Mouse (Mus musculus) neural tube, embryonic 10.5 days (tissue): Measurements from ENCODE around the gene Lcn2.

ENCODE experiments used
- DNase-seq: peaks from one replicate; pipeline ENCODE4 v3.0.0-alpha.2; 2017; ENCODE audit warnings: low spot score; ENCODE audit errors: extremely low spot score

Lcn2 gene

DNA sequence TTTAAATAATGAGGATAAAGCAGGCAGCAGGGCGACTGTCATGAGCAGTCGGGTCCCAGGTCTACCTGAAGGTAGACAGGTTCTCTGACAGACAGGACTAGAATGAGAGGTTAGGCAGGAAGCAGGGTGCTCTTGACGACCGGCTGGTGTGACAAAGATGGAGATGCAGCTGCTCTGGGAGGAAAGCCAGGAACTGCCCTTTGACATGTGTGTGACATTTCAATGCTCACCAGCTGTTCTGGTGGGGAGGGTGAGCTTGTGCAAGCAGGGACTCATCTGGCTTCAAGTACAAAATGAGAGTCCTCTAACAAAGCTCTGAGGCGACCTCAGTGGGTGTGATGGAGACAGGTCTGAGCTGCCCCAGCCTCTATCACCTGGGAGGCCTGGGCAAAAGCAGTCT, 25.9 kb upstream of the Lcn2 start:
- no peak for DNase-seq

DNA sequence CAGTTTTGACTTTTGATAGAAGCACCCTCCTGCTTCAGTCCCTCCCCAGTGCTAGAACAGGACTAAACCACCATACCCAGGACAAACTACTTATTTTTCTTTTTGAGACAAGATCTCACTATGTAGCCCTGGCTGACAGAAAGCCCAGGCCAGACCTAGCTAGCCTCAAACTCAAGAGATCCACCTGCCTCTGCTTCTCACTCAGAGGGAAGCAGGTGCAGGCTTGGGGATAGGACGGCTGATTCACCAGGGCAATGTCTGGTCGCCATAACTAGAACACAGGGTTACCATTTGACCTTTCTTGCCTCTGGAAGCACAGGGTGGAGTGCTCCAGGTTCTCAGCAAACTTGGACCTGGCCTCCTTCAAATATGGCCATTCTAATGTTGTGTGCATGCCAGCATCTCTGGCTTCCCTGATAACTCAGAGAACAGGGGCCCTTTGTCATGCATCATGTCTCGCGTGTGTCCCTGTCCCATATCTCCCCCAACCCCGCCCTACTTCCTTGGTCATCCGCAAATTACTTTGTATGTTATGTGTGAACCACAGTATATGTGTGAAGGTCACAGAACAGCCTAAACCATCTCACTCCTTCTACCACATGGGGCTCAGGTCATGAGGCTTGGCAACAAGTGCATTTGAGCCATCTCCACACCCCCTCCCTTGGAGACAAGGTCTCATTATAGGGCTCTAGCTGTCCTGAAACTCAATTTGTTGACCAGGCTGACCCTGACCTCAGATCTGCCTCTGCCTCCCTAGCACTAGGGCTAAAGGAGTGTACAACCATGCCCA, 24.9 kb upstream of the Lcn2 start:
- no peak for DNase-seq

DNA sequence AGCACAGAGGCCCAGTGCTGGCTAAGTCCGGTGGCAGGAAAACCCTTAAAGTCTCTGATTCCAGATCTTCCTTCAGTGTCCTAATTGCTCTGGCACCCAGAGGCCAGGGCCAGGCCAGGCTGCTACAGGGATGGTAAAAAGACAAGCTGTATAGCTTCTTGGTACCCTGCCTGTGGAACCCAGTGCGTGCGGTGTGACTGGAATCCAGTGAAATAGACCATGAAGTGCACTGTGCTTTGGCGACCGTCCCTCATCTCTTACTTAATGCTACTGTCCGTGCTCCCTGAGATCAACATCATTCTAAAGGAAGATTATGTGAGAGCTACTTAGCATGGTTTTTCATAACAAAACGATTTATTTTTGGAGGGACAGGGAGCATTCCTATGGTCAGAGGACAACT, 23.4 kb upstream of the Lcn2 start:
- no peak for DNase-seq

DNA sequence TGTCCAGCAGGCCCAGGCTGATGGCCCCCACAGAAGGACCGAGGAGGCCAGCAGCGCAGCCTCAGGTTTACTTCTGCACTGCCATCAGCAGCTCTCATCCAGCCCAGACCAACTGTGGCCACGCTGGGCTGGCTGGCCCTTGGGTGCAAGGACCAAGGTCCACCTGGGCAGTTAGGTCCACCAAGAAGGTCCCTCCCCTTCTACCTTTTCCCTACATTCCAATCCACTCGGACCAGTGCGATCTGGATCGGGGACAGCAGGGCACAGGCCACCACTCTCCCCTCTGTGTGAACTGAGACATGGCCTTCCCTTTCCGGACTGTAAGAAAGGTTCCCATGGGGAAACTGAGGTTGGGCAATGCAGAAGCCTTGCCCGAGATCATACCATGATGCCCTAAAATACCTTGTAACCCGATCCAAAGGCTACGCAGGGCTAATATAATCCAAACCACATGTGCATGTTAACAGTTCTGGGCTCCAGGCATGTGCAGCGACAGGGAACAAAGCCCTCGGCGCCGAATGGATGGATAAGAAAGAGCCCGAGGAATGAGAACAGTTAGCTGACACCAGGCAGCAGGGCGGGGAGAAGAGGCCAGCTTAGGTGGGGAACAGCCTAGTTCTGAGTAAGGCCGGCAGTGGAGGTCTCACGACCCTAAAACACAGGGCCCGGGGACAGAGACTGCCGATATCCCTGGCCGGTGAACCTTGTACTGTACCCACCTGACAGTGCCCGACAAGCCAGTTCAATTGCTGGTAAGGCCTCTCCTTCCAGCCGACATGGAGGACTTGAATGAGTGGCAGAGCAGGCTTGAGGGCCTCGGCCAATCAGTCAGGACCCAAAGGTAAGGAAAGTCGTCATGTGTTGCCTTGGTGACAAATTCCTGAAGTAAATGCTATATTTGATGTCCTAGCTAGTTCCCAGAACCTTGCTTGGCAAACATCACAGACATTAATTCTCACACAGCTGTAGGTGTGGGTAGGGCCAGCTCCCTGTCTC, 20.7 kb upstream of the Lcn2 start:
- peak; percentile 44 for DNase-seq

DNA sequence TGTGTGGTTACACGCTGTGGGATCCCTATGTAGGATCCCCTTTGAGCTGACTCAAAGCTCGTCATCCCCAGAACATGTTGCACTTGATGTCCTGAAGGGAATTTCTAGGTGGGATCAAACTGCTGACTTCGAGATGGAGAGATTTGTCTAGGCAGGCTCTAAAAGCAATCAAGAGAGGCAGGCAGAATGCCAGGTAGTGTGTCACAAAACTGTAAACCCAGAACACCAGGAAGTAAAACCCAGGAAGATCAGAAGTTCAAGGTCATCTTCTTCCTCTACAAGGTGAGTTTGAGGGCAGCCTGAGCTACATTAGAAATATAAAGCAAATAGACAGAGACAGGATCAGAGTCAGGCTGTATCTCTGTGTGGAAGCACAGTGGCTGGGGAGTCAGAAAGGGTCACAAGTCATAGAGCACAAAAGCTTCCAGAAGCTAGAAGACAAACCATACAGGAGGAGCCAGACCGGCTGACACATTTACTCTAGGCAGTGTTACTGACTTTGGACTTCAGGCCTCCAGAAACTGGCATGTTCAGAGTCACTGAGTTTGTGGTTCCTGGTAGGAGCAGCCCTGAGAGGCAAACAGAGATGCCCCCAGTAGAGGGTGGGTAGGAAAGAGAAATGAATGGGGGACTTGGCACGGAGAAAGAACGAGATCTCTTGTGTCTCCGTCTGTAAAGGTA, 19.2 kb upstream of the Lcn2 start:
- no peak for DNase-seq

DNA sequence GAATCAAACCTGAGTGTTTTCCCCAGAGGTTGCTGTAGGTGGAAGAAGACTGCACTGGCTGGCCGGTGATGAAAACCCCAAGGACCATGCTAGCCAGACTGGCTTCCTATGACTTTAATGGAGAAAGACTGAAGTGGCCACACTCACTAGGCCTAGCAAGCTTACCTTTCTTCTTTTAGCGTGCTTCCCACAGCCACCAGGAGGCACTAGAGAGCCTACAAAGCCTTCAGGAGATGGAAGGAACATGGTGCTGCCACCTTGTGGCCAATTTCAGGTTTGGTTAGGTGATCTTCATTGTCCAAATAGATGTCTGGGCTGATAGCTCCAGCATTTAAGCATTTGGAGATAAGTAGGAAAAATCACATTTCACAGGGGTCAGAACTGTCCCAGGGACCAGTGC, 16.6 kb upstream of the Lcn2 start:
- peak; percentile 95 for DNase-seq

DNA sequence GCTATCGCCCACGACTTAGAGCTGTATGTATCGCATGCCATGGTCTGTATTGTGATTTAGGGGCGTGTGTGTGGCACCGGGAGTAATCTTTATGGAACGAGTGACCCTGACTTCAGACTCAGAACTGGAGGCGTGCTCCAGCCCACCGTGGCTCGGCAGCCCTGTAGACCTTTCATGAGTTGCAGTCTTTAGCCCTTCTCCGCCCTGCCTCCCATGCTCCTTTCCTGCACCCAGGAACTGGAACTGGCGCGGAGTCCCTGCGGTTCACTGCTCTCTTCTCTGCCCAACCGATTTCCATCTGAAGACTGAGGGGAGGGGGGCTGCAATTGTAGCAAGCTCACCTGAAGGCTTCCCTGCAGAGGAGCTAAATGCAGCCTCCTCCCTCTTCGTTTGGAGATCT, 8.6 kb upstream of the Lcn2 start:
- DNase-seq, result no peak

DNA sequence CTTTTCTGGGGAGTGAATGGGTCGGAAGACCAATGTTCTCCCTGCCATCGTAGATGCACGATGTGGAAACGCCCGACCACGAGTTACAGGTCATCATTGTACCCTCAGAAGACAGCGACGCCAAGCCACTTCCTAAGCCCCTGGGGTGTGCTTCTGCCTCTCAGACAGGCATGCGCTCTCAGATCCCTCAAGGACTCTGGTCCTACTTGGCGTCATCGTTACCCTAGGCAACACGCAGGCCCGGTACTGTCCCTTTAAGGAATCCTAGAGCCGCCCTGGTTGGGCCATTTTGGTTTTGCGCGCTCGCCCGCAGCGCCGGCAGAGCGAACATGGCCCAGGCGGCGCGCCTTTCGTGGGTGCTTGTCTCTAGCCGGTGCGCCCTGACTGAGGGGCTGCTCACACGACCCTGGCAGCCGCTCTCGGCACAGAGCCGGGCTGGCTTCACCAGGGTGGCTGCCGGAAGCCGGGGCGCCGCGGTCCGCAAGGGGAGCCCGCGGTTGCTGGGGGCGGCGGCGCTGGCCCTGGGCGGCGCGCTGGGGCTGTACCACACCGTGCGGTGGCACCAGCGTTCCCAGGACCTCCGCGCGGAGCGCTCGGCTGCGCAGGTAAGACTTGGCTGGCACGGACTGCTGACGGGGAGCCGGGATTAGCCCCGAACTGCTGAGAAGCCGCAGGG, 8.0 kb upstream of the Lcn2 start:
- DNase-seq, result peak; percentile 86

DNA sequence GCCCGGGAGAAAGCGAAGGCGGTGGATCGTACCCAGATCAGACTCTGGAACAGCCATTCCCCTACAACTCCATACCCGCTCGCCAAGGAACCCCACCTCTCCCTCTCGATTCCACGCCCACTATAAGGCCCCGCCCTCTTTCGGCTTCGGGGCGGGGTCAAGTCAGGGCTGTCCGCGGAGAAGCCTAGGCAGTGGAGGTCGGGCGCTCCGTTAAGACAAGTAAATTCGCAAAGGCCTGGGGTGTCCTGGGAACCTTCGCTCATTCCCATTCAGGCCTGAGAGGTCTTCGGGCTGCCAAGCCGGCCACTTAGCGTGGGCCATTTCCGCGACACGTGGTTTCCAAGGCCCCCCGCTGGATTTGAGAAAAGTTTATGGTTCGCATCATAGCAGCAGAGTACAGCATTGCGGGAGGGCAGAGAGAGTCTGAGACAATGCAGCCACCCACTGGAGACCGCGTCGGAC, 7.5 kb upstream of the Lcn2 start, which contains the start of gene Ptges2:
Gene Ptges2, plus strand, starts transcription at position 413 of the 462 bp plus-strand sequence.
- peak; percentile 92 for DNase-seq

DNA sequence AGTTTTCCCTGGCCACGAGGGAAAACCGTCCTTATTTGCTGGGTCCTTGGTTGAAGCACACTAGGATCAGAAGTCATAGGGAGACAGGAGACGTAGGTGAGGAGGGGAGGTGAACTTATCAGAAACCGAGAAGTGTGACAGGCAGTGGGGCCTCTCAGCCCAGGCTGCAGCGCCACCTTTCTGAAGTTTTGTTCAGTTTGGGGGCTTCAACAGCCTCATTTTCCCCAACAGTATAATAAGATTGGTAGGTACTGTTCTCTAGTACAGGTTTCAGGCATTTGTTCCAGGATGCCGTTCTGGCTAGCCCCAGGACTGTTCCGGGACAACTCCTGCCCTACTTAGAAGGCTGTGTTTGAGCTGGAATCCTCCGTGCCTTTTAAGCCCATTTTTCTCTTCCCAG, 6.9 kb upstream of the Lcn2 start:
- no peak for DNase-seq

DNA sequence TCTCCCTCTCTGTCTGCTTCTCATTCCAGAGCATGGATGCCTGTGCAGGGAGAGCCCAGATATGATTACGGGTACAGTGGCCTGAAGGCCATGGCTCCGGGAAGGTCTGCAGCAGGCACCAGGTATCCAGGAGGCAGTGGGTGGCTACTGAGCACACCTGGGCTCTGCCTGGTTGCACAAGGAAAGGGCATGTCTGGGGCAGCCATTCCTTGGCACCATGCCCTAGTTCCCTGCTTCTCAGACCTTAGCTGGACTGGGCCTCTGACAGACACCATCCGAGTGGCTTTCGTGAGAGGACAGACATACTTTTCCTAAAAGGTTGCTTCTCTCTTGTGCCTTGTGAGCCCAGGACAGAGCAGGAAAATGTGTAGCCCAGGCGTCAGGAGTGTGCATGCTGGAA, 4.0 kb upstream of the Lcn2 start:
- no peak for DNase-seq

DNA sequence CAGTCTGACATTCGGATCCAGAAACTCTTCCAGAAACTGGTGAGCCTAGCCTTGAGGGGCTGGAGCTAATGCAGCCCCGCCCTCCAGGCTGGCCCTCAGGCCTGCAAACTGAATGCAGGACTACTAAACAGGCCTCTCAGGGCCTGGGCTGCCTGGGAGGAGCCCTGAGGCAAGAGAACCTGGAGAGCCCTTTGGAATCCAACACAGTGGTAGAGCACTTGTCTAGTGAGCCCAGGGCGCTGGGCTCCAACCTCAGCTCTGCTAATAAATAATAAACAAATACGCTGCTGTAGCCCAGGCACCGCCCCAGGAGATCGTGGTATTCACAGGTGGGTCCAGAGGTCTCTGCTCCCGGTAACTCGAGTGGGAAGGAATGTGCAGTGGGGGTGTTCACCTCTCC, 2.8 kb upstream of the Lcn2 start:
- no peak for DNase-seq

DNA sequence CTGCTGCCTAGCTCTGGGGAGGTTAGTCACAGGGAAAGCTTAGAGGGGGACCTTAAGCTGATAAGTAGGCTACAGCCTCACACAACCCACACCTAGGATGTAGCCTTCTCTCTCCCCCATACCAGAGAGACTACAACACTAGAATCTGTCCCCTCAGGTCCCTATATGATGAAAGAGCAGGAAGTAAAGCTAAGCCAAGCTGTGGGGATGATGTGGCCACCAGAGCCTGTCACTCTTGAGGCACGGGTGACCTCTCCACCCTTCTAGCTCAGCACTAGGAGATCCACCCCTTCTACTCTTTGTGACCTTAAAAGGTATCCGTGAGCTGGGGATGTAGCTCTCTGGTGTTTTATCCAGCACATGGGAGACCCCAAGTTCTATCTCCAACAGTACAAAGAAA, 1.1 kb upstream of the Lcn2 start:
- DNase-seq, result no peak

DNA sequence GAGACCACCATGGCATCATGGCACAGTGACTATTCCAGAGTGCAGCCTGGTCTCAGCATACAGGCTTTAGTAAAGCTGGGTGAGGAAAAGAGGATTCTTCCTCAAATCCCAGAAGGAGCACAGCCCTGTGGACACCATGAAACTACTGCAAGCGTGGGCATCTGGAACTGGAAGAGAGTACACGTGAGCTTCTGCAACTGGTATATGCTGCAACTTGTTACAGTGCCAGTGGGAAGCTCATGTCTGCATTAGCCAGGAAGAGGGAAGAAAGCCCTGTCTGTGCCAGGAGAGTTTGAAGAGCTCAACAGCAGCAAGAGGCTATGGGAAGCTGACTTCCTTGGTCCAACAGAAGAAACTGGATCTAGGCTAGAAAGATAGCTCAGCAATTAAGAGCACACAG, 5.4 kb downstream of the Lcn2 start:
- DNase-seq, result no peak

DNA sequence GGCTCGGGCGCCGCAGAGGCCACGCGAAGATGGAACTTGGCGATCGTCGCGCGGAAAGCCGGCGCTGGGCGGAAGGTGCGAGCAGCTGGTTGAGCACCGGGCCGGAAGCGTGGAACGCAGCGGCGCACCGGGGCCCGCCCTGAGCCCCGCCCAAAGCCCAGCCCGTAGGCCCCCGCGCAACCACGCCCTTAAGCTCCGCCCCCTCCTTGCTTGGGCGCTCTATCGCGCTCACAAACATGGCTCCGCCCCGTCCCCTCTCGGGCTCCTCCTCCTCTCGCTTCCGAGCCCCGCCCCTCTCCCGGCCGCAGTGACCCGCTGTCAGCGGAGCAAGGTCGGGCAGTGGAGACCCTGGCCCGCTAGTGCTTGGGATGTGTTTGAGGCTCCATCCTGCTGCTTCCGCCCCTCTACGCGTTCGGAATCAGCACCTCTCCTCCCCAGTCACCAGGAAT, 6.3 kb downstream of the Lcn2 start, which contains the start of gene 1110008P14Rik:
Gene 1110008P14Rik, minus strand, starts transcription at position 164 of the 449 bp plus-strand sequence.
- peak; percentile 93 for DNase-seq

DNA sequence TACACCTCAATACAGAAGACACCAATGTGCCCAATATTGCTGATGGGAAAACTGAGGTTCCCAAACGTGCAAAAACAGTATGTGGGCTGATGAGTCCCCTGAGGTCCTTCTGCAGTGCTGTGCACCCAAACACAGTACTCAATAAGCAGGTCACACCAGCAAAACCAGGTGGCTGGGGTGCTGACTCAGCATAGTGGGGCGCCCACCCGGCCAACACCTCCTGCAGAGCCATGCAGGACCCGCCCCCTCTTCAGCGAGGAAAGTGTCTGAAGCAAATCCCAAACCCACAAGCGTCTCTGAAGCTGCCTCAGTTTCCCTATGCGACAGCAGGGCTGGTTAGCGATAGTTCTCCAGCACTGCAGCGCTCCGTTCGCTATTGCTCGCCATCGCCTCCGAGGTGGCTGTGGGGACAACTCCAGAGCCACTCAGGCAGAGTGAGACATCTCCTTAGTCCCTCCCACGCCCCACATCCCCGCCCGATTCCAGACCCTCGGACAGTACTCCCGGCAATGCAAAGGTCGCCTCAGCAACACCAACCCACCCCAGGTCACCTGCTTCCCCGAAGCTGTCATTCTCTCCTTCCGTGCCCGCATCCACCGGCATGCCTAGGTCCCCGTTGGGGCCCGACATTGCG, 6.8 kb downstream of the Lcn2 start:
- DNase-seq, result no peak

DNA sequence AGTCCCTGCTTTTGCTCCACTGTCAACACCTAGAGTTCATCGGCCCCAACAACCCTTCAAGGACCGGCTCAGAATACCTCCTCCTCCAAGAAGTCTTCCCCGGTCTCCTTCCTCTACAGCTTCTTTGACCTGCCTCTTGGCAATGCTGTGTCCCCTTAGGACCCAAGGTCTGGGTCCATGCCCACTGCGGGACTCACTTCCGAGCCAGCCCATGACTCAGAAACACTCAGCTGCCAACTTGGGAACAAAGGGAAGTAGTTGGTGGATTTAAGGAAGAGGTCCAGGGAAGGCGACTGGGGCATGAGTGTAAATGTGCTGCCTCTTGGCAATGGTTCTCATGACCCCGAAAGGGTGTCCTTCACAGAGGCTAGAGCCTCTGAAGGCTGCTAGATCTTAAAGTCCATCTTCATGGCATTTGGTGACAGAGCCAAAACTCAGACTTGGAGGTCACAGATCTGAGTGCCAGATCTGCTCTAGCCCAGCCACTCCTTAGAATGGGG, 8.0 kb downstream of the Lcn2 start:
- DNase-seq, result no peak

DNA sequence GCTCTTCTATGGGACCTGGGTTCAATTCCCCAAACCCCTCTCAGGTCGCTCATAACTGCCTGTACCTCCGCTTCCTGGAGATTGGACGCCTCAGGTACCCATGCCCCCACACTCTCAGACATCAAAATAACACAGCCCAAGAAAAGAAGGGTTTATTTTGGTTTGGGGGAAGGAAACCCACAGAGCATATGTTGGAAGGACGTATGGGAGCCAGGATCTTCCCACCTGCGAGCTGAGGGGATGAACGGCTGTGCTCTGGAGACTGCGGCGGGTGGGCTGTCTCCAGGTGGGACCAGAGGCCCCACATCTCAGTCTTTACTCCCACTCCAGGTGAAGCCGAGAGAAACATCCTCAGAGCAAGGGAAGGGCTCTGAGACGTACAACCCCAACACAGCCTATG, 11.1 kb downstream of the Lcn2 start:
- no peak for DNase-seq

DNA sequence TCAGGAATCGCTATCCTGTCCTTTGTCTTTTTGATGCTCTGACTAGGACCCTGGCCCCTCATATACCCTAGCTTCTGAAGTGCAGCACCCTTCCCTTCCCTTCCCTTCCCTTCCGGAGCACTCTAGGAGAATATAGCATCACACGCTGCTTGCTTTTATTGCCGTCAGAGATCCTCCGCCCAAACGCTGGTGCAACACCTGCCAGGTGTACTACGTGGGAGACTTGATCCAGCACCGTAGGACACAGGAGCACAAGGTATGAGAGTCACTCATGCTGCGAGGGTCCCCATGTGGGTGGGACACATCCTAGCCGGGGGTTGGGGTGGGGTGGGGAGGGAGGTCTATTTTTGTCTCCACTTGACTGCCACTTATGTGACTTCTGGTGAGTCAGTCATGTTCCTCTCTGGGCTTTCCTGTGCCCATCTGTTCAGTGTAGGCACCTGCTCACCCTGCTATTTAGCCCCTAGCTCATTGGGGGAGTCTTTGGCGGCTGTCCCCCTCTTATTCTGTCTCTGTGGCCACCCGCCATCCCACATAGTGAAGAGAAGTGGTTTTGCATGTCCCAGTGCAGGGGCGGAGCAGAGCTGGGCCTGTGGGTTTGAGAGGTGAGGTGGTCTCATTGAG, 12.6 kb downstream of the Lcn2 start:
- DNase-seq, result no peak

DNA sequence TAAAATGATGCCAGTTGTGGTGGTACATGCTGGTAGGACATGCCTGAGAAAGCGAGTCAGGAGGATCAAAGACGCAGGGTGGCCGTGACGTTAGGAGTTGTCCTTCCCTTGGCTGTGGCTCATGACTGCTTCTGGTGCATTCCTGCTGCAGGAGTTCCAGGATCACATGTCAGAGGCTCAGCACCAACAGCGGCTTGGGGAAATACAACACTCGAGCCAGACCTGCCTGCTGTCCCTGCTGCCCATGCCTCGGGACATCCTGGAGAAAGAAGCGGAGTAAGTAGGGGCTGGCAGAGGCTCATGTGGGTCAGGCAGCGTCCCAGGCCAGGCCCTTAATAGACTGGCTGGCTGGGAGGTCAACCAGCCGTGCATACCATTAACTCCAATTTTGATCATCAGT, 13.9 kb downstream of the Lcn2 start:
- no peak for DNase-seq
